Mouse (Mus musculus): ENCODE measurements around the gene Lrrc74a. TPM values are rescaled to one million over a fixed set of nuclear protein-coding genes. Genes with fewer than 3 reads are reported as not detected.

The Lrrc74a gene
- polyA plus RNA-seq, 1 experiment from 2014 or later, result not detected

DNA sequence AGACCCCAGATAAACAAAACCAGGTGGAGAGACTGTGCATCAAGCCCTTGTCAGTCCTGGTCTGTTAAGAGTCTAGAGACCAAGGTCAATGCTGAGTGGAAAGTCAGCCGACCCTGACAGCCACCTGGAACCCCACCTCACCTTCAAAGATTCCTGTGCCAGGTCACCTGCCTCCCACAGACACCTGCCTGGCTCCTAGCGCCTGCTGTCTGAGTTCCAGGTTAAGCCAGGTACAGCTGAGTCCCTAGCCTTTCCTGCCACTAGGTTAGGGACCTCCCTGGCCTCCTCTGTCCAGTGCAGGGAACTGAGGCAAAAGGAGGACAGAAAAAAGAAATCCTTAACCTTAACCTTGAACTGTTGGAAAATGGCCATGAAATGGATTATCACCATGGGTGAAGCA, 70.7 kb downstream of the Lrrc74a start:
- Histone ChIP-seq H3K36me3 (replicated peaks; ENCODE audit: control insufficient read depth, insufficient read depth, low read depth, low read length) (no peaks in the 10 kb centered on the region), H3K4me2 (ENCODE audit: low read depth, low read length) (no peak overlapping the region), H3K4me1 (ENCODE audit: control insufficient read depth, insufficient read depth, low read length) (peaks cover 30% of the 10 kb centered on the region), H3K27me3 (ENCODE audit: control insufficient read depth, insufficient read depth, low read length) (no peaks in the 10 kb centered on the region), H3K9me3 (replicated peaks; ENCODE audit: control insufficient read depth, low read length) (no peaks in the 10 kb centered on the region), H3K9ac (replicated peaks; ENCODE audit: low read length) (no peak overlapping the region), H3K4me3 (ENCODE audit: low read depth, low read length) (no peak overlapping the region), H3K27ac (replicated peaks; ENCODE audit: low read depth, low read length) (no peak overlapping the region)
- ATAC-seq (replicated peaks; ENCODE audit: insufficient number of reproducible peaks, low FRiP score, low TSS enrichment, low read depth) (no peak), DNase-seq (ENCODE audit: low spot score) (no peak)
- whole genome bisulfite sequencing, result 71% methylated on average over 2 of the region's 2 CpGs

GRCm38 (mm10) chr12:86805315-86805714, 71.1 kb downstream of the Lrrc74a start:
- Histone ChIP-seq H3K27ac (replicated peaks; ENCODE audit: low read depth, low read length) (no peak overlapping the region), H3K9me3 (replicated peaks; ENCODE audit: control insufficient read depth, low read length) (no peaks in the 10 kb centered on the region), H3K4me2 (ENCODE audit: low read depth, low read length) (no peak overlapping the region), H3K9ac (replicated peaks; ENCODE audit: low read length) (no peak overlapping the region), H3K36me3 (replicated peaks; ENCODE audit: control insufficient read depth, insufficient read depth, low read depth, low read length) (no peaks in the 10 kb centered on the region), H3K4me1 (ENCODE audit: control insufficient read depth, insufficient read depth, low read length) (peaks cover 28% of the 10 kb centered on the region), H3K4me3 (ENCODE audit: low read depth, low read length) (no peak overlapping the region), H3K27me3 (ENCODE audit: control insufficient read depth, insufficient read depth, low read length) (no peaks in the 10 kb centered on the region)
- ATAC-seq (replicated peaks; ENCODE audit: insufficient number of reproducible peaks, low FRiP score, low TSS enrichment, low read depth) (no peak), DNase-seq (ENCODE audit: low spot score) (no peak)
- WGBS, result 68% methylated on average over 4 of the region's 4 CpGs

GRCm38 (mm10) chr12:86806031-86806922, 72.1 kb downstream of the Lrrc74a start:
- H3K4me1 ChIP-seq (ENCODE audit: control insufficient read depth, insufficient read depth, low read length), result peaks cover 23% of the 10 kb centered on the region
- H3K9me3 ChIP-seq (replicated peaks; ENCODE audit: control insufficient read depth, low read length), result no peaks in the 10 kb centered on the region
- no peaks in the 10 kb centered on the region for H3K36me3 ChIP-seq (replicated peaks; ENCODE audit: control insufficient read depth, insufficient read depth, low read depth, low read length)
- DNase-seq (ENCODE audit: low spot score), result peak; percentile 92
- peak overlapping the region; percentile 80 for H3K27ac ChIP-seq (replicated peaks; ENCODE audit: low read depth, low read length)
- no peak overlapping the region for H3K4me3 ChIP-seq (ENCODE audit: low read depth, low read length)
- 0 out of 2 replicates have a peak overlapping the region, but pooled peaks have one; percentile 1 for H3K9ac ChIP-seq (replicated peaks; ENCODE audit: low read length)
- peak; percentile 2; the same call in 1 of the 2 replicates for ATAC-seq (replicated peaks; ENCODE audit: insufficient number of reproducible peaks, low FRiP score, low TSS enrichment, low read depth)
- WGBS, result 4% methylated on average over 19 of the region's 20 CpGs
- peak overlapping the region; percentile 38 for H3K4me2 ChIP-seq (ENCODE audit: low read depth, low read length)
- H3K27me3 ChIP-seq (ENCODE audit: control insufficient read depth, insufficient read depth, low read length), result no peaks in the 10 kb centered on the region

- Histone ChIP-seq H3K36me3 (replicated peaks; ENCODE audit: control insufficient read depth, insufficient read depth, low read depth, low read length) (no peaks in the 10 kb centered on the region), H3K4me2 (ENCODE audit: low read depth, low read length) (peak overlapping the region; percentile 38), H3K4me3 (ENCODE audit: low read depth, low read length) (no peak overlapping the region), H3K27me3 (ENCODE audit: control insufficient read depth, insufficient read depth, low read length) (no peaks in the 10 kb centered on the region), H3K4me1 (ENCODE audit: control insufficient read depth, insufficient read depth, low read length) (peaks cover 21% of the 10 kb centered on the region), H3K9ac (replicated peaks; ENCODE audit: low read length) (0 out of 2 replicates have a peak overlapping the region, but pooled peaks have one; percentile 14), H3K27ac (replicated peaks; ENCODE audit: low read depth, low read length) (peak overlapping the region; percentile 80), H3K9me3 (replicated peaks; ENCODE audit: control insufficient read depth, low read length) (no peaks in the 10 kb centered on the region)
- 13% methylated on average over 5 of the region's 5 CpGs for WGBS
- ATAC-seq (replicated peaks; ENCODE audit: insufficient number of reproducible peaks, low FRiP score, low TSS enrichment, low read depth) (peak; percentile 49), DNase-seq (ENCODE audit: low spot score) (peak; percentile 87)
These were observed 73.0 kb downstream of the Lrrc74a start for GRCm38 (mm10) chr12:86806923-86807794.

DNA sequence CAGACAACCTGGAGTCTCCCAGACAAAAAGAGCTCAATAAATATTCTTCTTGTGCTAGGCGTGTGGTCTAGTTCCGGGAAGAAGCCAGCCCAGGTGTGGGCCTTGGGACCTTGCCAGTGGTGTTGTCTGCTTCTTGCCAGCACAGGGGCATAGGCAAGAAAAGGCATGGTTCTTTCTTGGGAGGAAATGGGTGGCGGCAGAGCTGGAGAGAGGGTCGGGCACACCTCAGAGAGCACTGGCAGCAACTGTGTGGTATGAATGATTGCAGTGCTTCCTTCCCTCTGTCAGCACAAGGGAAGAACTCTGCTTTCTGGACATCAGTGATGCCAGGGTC, 73.6 kb downstream of the Lrrc74a start:
- no peak for ATAC-seq (replicated peaks; ENCODE audit: insufficient number of reproducible peaks, low FRiP score, low TSS enrichment, low read depth)
- H3K9ac ChIP-seq (replicated peaks; ENCODE audit: low read length), result no peak overlapping the region
- no peaks in the 10 kb centered on the region for H3K9me3 ChIP-seq (replicated peaks; ENCODE audit: control insufficient read depth, low read length)
- H3K36me3 ChIP-seq (replicated peaks; ENCODE audit: control insufficient read depth, insufficient read depth, low read depth, low read length), result no peaks in the 10 kb centered on the region
- peaks cover 16% of the 10 kb centered on the region for H3K4me1 ChIP-seq (ENCODE audit: control insufficient read depth, insufficient read depth, low read length)
- no peak for DNase-seq (ENCODE audit: low spot score)
- no peak overlapping the region for H3K4me2 ChIP-seq (ENCODE audit: low read depth, low read length)
- peak overlapping the region; percentile 49 for H3K27ac ChIP-seq (replicated peaks; ENCODE audit: low read depth, low read length)
- 49% methylated on average over 4 of the region's 4 CpGs for WGBS
- no peaks in the 10 kb centered on the region for H3K27me3 ChIP-seq (ENCODE audit: control insufficient read depth, insufficient read depth, low read length)
- H3K4me3 ChIP-seq (ENCODE audit: low read depth, low read length), result no peak overlapping the region

- H3K4me1 ChIP-seq (ENCODE audit: control insufficient read depth, insufficient read depth, low read length), result peaks cover 12% of the 10 kb centered on the region
- H3K9me3 ChIP-seq (replicated peaks; ENCODE audit: control insufficient read depth, low read length), result no peaks in the 10 kb centered on the region
- ATAC-seq (replicated peaks; ENCODE audit: insufficient number of reproducible peaks, low FRiP score, low TSS enrichment, low read depth) (no peak), DNase-seq (ENCODE audit: low spot score) (no peak)
- no peaks in the 10 kb centered on the region for H3K36me3 ChIP-seq (replicated peaks; ENCODE audit: control insufficient read depth, insufficient read depth, low read depth, low read length)
- H3K27ac ChIP-seq (replicated peaks; ENCODE audit: low read depth, low read length), result no peak overlapping the region
- no peaks in the 10 kb centered on the region for H3K27me3 ChIP-seq (ENCODE audit: control insufficient read depth, insufficient read depth, low read length)
- H3K4me2 ChIP-seq (ENCODE audit: low read depth, low read length), result no peak overlapping the region
- no peak overlapping the region for H3K9ac ChIP-seq (replicated peaks; ENCODE audit: low read length)
- H3K4me3 ChIP-seq (ENCODE audit: low read depth, low read length), result no peak overlapping the region
- 81% methylated on average over 4 of the region's 4 CpGs for WGBS
These were observed 74.7 kb downstream of the Lrrc74a start for GRCm38 (mm10) chr12:86808856-86809255.

DNA sequence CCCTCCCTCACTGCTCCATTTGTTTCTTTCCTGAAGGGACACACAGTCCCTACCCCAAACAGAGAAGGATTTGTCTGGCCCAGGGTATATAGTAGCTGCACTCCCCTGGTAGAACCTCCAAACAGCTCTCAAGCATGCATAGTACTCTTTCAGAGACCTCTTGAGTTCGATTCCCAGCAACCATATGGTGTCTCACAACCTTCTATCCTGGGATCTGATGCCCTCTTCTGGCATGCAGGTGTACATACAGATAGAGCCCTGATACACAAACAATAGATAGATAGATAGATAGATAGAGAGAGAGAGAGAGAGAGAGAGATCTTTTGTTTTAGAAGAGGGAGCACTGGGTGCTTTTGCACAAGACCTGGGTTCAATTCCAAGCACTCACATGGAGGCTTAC, 75.9 kb downstream of the Lrrc74a start:
- H3K27me3 ChIP-seq (ENCODE audit: control insufficient read depth, insufficient read depth, low read length), result no peaks in the 10 kb centered on the region
- no peak overlapping the region for H3K9ac ChIP-seq (replicated peaks; ENCODE audit: low read length)
- H3K36me3 ChIP-seq (replicated peaks; ENCODE audit: control insufficient read depth, insufficient read depth, low read depth, low read length), result no peaks in the 10 kb centered on the region
- H3K4me2 ChIP-seq (ENCODE audit: low read depth, low read length), result no peak overlapping the region
- no peak overlapping the region for H3K27ac ChIP-seq (replicated peaks; ENCODE audit: low read depth, low read length)
- no peak overlapping the region for H3K4me3 ChIP-seq (ENCODE audit: low read depth, low read length)
- DNase-seq (ENCODE audit: low spot score), result no peak
- H3K4me1 ChIP-seq (ENCODE audit: control insufficient read depth, insufficient read depth, low read length), result peaks cover 12% of the 10 kb centered on the region
- ATAC-seq (replicated peaks; ENCODE audit: insufficient number of reproducible peaks, low FRiP score, low TSS enrichment, low read depth), result no peak
- no peaks in the 10 kb centered on the region for H3K9me3 ChIP-seq (replicated peaks; ENCODE audit: control insufficient read depth, low read length)
- 76% methylated on average over 1 of the region's 1 CpGs for WGBS
